Mouse (Mus musculus): Measurements from ENCODE around the gene Ptprj. TPM values are rescaled to one million over a fixed set of nuclear protein-coding genes. Genes with fewer than 3 reads are reported as not detected.
"Not testable (repeated sequence)": the region's sequence is repeated elsewhere in the genome, so short reads cannot be mapped to it uniquely, and the experiment has no call there.

Gene Ptprj
- polyA plus RNA-seq, 1 experiment: 25.6 TPM

DNA sequence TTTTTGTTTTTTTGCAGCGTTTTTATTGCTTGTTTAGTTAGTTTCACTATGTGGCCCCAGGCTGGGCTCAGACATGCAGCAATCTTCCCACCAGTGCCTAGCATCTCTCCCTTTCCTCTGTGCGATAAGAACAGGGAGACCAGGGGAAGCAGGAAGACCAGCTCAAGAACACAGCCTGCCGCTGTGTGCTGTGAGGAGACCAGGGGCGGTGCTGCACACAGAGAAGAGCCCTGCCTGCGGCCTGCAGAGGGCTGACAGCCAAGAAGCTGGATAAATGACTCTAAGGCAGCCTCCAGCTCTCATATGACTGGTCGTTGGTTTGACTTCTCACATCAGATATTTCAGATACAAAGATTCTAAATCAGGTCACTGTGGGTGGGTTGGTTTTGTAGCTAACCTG is 110.3 kb downstream of the Ptprj start:
- H3K27me3 ChIP-seq (ENCODE audit: control insufficient read depth, insufficient read depth, low read length): no peaks in the 10 kb centered on the region
- no peaks in the 10 kb centered on the region for H3K4me1 ChIP-seq (ENCODE audit: control insufficient read depth, insufficient read depth, low read length)
- 31% methylated on average over 6 of the region's 6 CpGs for WGBS
- H3K4me3 ChIP-seq (replicated peaks; ENCODE audit: insufficient read depth, low read depth, low read length): no peak overlapping the region
- DNase-seq: no peak
- H3K27ac ChIP-seq (ENCODE audit: insufficient read depth, low read length): no peak overlapping the region
- TF ChIP-seq POLR2A (IDR thresholded peaks at IDR 0.05; ENCODE audit: borderline replicate concordance, insufficient read depth, low read length) (no peak), CTCF (IDR thresholded peaks at IDR 0.05; ENCODE audit: borderline replicate concordance, insufficient read depth, low read depth, low read length) (no peak)

DNA sequence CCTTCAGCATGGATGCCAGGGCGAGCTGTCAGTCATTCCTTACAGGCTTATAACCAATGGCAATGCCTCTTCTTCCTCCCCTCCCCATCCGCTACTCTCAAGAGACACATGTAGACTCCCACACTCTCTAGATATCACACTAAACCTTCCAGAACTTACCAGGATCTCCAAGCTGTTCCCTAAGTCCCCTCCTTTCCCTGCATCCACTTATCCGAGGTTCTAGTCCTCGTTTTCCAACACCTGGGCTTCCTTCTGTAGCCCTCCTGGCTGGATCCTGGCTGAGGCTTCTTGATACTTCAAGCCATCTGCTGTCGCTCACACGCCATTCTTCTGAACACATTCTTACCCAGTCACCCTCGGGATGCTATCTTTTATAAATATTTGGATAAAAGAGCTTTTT is 114.0 kb downstream of the Ptprj start:
- TF ChIP-seq POLR2A (IDR thresholded peaks at IDR 0.05; ENCODE audit: borderline replicate concordance, insufficient read depth, low read length) (no peak), CTCF (IDR thresholded peaks at IDR 0.05; ENCODE audit: borderline replicate concordance, insufficient read depth, low read depth, low read length) (no peak)
- no peak for DNase-seq
- 54% methylated on average over 7 of the region's 7 CpGs for WGBS
- no peak overlapping the region for H3K27ac ChIP-seq (ENCODE audit: insufficient read depth, low read length)
- H3K4me1 ChIP-seq (ENCODE audit: control insufficient read depth, insufficient read depth, low read length): no peaks in the 10 kb centered on the region
- no peaks in the 10 kb centered on the region for H3K27me3 ChIP-seq (ENCODE audit: control insufficient read depth, insufficient read depth, low read length)
- no peak overlapping the region for H3K4me3 ChIP-seq (replicated peaks; ENCODE audit: insufficient read depth, low read depth, low read length)

DNA sequence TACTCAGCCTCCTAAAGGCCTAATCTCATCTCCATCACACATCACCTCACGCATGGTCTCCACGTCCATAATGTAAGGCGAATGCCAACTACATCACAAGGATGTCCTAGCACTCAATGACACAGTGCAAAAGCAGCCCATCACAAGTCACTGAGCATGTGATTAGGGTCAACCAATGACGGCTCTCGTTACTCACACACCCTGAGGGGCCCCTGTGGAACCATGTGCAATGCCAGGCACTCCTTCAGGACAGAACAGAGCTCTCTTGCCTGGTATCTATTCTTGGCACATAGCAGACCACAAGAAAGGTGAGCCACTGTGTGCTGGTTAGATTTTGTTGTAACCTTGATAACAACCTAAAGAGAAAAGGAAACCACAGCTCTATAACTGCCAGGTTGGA is 116.7 kb downstream of the Ptprj start:
- no peak overlapping the region for H3K4me3 ChIP-seq (replicated peaks; ENCODE audit: insufficient read depth, low read depth, low read length)
- H3K4me1 ChIP-seq (ENCODE audit: control insufficient read depth, insufficient read depth, low read length): no peaks in the 10 kb centered on the region
- H3K27ac ChIP-seq (ENCODE audit: insufficient read depth, low read length): no peak overlapping the region
- TF ChIP-seq POLR2A (IDR thresholded peaks at IDR 0.05; ENCODE audit: borderline replicate concordance, insufficient read depth, low read length) (no peak), CTCF (IDR thresholded peaks at IDR 0.05; ENCODE audit: borderline replicate concordance, insufficient read depth, low read depth, low read length) (no peak)
- WGBS: 90% methylated on average over 5 of the region's 5 CpGs
- H3K27me3 ChIP-seq (ENCODE audit: control insufficient read depth, insufficient read depth, low read length): no peaks in the 10 kb centered on the region
- no peak for DNase-seq

DNA sequence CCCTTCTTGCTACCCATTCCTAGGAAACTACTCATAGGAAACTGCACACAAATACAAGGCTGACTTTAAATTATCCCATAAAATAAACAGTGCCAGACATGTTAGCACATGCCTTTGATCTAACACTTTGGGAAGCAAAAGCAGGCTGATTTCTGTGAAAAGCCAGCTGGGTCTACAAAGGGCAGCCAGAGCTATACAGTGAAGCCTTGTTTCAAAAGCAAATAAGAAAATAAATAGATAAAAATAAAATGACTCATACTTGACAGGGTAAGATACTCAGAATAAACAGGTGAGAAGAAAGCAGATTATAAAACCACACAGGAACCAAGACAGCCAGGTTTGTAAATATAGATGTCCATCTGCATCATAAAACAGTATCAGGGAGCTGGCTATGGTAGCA is 118.2 kb downstream of the Ptprj start:
- no peaks in the 10 kb centered on the region for H3K4me1 ChIP-seq (ENCODE audit: control insufficient read depth, insufficient read depth, low read length)
- TF ChIP-seq CTCF (IDR thresholded peaks at IDR 0.05; ENCODE audit: borderline replicate concordance, insufficient read depth, low read depth, low read length) (no peak), POLR2A (IDR thresholded peaks at IDR 0.05; ENCODE audit: borderline replicate concordance, insufficient read depth, low read length) (no peak)
- H3K27ac ChIP-seq (ENCODE audit: insufficient read depth, low read length): no peak overlapping the region
- H3K4me3 ChIP-seq (replicated peaks; ENCODE audit: insufficient read depth, low read depth, low read length): no peak overlapping the region
- H3K27me3 ChIP-seq (ENCODE audit: control insufficient read depth, insufficient read depth, low read length): no peaks in the 10 kb centered on the region
- no peak for DNase-seq

- DNase-seq: no peak
- H3K27me3 ChIP-seq (ENCODE audit: control insufficient read depth, insufficient read depth, low read length): no peaks in the 10 kb centered on the region
- no peak overlapping the region for H3K27ac ChIP-seq (ENCODE audit: insufficient read depth, low read length)
- H3K4me1 ChIP-seq (ENCODE audit: control insufficient read depth, insufficient read depth, low read length): no peaks in the 10 kb centered on the region
- TF ChIP-seq CTCF (IDR thresholded peaks at IDR 0.05; ENCODE audit: borderline replicate concordance, insufficient read depth, low read depth, low read length) (no peak), POLR2A (IDR thresholded peaks at IDR 0.05; ENCODE audit: borderline replicate concordance, insufficient read depth, low read length) (no peak)
- no peak overlapping the region for H3K4me3 ChIP-seq (replicated peaks; ENCODE audit: insufficient read depth, low read depth, low read length)
- 87% methylated on average over 12 of the region's 12 CpGs for WGBS
These were observed 122.5 kb downstream of the Ptprj start for GRCm38 (mm10) chr2:90457946-90458345.

DNA sequence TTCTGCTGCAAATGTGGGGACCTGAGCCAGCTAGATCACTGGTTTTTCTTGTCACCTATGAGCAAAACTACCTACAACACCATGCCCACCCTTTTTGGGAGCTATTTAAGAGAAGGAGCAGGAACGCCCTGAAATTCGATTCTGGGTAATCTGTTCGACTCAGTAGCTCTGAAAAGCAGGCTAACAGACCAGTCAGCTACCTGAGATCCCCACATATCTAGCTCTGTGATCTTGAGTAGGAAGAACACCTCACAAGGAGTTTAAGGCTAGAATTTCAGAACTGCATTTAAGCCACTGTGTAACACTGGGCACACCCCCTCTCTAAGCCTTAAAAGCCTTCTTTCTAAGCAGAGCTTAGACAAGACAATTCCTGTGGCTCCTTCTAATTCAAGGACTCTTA is 128.1 kb downstream of the Ptprj start:
- TF ChIP-seq POLR2A (IDR thresholded peaks at IDR 0.05; ENCODE audit: borderline replicate concordance, insufficient read depth, low read length) (no peak), CTCF (IDR thresholded peaks at IDR 0.05; ENCODE audit: borderline replicate concordance, insufficient read depth, low read depth, low read length) (no peak)
- Histone ChIP-seq H3K4me1 (ENCODE audit: control insufficient read depth, insufficient read depth, low read length) (no peaks in the 10 kb centered on the region), H3K4me3 (replicated peaks; ENCODE audit: insufficient read depth, low read depth, low read length) (no peak overlapping the region), H3K27ac (ENCODE audit: insufficient read depth, low read length) (no peak overlapping the region), H3K27me3 (ENCODE audit: control insufficient read depth, insufficient read depth, low read length) (no peaks in the 10 kb centered on the region)
- DNase-seq: no peak
- WGBS: 85% methylated on average over 3 of the region's 3 CpGs

DNA sequence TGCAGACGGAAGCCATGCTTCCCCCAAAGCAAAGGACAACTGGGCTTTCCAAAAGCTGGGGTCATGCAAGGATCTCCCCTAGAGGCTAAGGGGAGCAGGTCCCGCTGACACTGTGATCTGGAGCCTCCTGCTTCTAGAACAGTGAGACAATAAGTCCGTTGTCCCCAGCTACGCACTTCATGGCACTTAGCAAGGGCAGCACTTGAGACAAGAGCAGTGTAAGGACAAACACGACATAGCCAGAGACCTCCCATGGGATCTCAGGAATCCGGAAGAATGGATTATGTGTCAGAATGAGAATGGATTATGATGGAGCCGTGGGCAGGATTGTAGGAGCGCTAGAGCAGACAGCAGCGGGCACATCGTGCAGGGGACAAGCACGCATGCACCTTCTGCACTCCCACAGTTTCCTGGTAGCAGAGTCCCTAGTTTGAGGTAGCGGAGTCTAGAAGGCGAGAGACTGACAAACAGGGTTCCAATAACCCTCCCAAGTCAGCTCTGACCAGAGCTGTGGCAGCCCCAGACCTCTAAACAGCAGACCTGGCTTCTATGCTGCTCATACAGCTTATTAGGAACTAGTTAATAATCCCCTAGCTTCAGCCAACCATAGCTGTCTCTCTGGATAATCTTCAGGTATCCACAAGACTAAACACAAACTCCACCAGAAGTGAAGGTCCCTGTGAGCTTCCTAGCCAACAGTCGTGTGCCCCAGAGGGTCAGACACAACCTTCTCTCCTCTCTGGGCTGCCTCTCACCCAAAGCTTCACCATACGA is 131.3 kb downstream of the Ptprj start:
- TF ChIP-seq POLR2A (IDR thresholded peaks at IDR 0.05; ENCODE audit: borderline replicate concordance, insufficient read depth, low read length) (no peak), CTCF (IDR thresholded peaks at IDR 0.05; ENCODE audit: borderline replicate concordance, insufficient read depth, low read depth, low read length) (no peak)

GRCm38 (mm10) chr2:90443811-90444210 is 136.6 kb downstream of the Ptprj start:
- Histone ChIP-seq H3K4me3 (replicated peaks; ENCODE audit: insufficient read depth, low read depth, low read length) (no peak overlapping the region), H3K27me3 (ENCODE audit: control insufficient read depth, insufficient read depth, low read length) (no peaks in the 10 kb centered on the region), H3K4me1 (ENCODE audit: control insufficient read depth, insufficient read depth, low read length) (no peaks in the 10 kb centered on the region), H3K27ac (ENCODE audit: insufficient read depth, low read length) (no peak overlapping the region)
- no peak for DNase-seq
- WGBS: 82% methylated on average over 5 of the region's 5 CpGs
- TF ChIP-seq POLR2A (IDR thresholded peaks at IDR 0.05; ENCODE audit: borderline replicate concordance, insufficient read depth, low read length) (no peak), CTCF (IDR thresholded peaks at IDR 0.05; ENCODE audit: borderline replicate concordance, insufficient read depth, low read depth, low read length) (no peak)

More for the DNA sequence above, 131.3 kb downstream of the Ptprj start:
- 84% methylated on average over 15 of the region's 15 CpGs for WGBS
- H3K27ac ChIP-seq (ENCODE audit: insufficient read depth, low read length): no peak overlapping the region
- H3K4me1 ChIP-seq (ENCODE audit: control insufficient read depth, insufficient read depth, low read length): no peaks in the 10 kb centered on the region
- no peaks in the 10 kb centered on the region for H3K27me3 ChIP-seq (ENCODE audit: control insufficient read depth, insufficient read depth, low read length)
- DNase-seq: no peak
- no peak overlapping the region for H3K4me3 ChIP-seq (replicated peaks; ENCODE audit: insufficient read depth, low read depth, low read length)

DNA sequence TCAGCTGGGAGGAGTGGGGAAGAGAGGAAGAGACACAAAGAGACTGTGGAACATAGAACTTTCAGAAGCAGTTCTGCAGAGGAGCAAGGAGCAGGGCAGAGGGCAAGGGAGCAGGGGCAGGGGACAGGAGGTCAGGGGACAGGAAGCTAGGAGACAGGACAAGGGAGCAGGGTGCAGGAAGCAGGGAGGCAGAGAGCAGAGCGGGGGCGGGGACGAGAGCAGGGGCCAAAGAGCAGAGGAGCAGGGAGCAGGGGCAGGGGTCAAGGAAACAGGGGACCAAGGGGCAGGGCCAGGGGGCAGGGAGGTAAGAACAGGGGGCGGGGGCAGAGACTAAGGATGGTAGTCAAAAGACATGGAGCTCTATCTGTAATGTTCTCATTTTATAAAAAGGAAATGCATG is 138.6 kb downstream of the Ptprj start:
- not testable (repeated sequence) for H3K4me1 ChIP-seq (ENCODE audit: control insufficient read depth, insufficient read depth, low read length); H3K27ac ChIP-seq (ENCODE audit: insufficient read depth, low read length); DNase-seq; H3K27me3 ChIP-seq (ENCODE audit: control insufficient read depth, insufficient read depth, low read length); H3K4me3 ChIP-seq (replicated peaks; ENCODE audit: insufficient read depth, low read depth, low read length)
- 57% methylated on average over 4 of the region's 4 CpGs for WGBS

DNA sequence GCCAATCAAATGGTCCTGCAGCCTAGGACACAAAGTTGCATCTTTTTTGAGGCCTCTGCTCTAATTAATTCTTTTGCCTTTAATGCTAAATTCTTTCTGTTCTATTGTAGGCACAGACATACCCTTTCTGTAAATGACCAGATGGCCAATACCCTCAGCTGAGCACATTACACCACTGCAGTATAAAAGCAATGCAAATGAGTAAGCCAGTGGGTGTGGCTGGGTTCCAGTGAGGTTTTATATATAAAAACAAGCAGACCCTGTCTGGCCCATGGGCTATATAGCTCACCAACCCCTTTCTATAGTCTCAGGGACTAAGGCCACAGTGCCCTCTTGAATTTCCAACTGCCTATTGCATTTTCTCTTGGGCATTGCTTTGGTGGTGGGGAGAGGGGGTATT is 140.3 kb downstream of the Ptprj start:
- not testable (repeated sequence) for H3K27me3 ChIP-seq (ENCODE audit: control insufficient read depth, insufficient read depth, low read length); H3K4me1 ChIP-seq (ENCODE audit: control insufficient read depth, insufficient read depth, low read length); DNase-seq; H3K4me3 ChIP-seq (replicated peaks; ENCODE audit: insufficient read depth, low read depth, low read length); H3K27ac ChIP-seq (ENCODE audit: insufficient read depth, low read length)

DNA sequence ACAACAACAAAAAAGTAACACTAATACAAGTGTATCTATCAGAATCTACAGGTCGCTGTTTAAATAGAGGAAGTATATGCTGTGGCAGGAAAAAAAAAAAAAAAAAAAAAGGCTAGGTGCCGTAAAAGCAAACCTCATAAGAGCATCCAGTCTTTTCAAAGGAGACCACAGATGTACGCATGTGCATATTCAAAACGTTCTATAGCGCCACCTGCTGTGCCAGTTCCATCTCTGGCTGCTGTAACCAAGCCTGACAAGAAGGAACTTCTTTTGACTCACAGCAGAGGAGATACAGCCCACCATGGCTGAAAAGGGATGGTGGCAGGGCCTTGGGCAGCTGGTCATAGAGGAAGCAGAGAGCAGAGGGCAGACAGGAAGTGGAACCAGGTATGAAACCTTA is 143.0 kb downstream of the Ptprj start:
- not testable (repeated sequence) for H3K4me3 ChIP-seq (replicated peaks; ENCODE audit: insufficient read depth, low read depth, low read length); H3K27me3 ChIP-seq (ENCODE audit: control insufficient read depth, insufficient read depth, low read length); H3K27ac ChIP-seq (ENCODE audit: insufficient read depth, low read length); H3K4me1 ChIP-seq (ENCODE audit: control insufficient read depth, insufficient read depth, low read length); DNase-seq
- 100% methylated on average over 1 of the region's 5 CpGs for WGBS

Measured in cerebellum, adult 2 months (tissue).